Mouse (Mus musculus) retina, adult 2 months (tissue): ENCODE results near the gene Rab21.

Experiments used
- DNase-seq: peaks from one replicate; pipeline ENCODE4 v3.0.0-alpha.2; 2012; ENCODE audit warnings: low read depth, low spot score

The Rab21 gene

DNA sequence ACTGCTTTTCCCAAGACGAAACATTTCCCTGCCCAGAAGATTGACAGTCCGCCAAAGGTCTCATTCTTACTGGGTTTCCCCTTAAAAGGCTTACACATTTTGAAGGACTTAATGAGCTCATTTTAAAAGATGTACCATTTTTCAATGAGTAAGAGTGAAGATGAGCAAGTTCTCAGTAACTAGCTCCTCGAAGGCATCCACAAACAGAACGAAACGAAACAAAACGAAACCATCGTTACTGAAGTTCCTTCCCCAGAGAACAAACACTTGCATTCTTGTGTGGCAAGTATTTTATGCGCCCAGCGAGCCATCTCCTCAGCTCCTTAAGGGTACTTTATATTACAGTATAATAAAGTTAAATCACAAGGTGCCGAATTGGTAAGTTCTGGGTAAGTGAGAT is 34.0 kb downstream of the Rab21 start:
- no peak for DNase-seq

DNA sequence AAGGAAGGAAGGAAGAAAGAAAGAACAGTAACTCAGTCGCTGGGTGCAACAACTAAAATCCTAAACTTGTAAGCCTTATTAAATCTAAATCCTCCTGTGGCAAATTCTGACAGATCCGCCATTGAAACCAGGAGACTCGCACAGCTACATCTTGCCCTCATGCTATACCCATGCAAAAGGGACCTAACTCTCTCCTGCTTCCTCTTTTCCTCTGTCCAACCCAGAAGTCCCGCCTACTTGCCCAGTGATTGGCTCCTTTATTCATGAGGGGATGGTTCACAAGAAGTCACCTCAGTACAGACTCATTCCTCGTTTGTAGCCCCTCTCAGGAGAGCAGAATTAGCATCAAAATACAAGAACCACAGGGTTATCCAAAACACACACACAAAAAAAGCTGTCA is 43.7 kb downstream of the Rab21 start:
- DNase-seq: no peak

DNA sequence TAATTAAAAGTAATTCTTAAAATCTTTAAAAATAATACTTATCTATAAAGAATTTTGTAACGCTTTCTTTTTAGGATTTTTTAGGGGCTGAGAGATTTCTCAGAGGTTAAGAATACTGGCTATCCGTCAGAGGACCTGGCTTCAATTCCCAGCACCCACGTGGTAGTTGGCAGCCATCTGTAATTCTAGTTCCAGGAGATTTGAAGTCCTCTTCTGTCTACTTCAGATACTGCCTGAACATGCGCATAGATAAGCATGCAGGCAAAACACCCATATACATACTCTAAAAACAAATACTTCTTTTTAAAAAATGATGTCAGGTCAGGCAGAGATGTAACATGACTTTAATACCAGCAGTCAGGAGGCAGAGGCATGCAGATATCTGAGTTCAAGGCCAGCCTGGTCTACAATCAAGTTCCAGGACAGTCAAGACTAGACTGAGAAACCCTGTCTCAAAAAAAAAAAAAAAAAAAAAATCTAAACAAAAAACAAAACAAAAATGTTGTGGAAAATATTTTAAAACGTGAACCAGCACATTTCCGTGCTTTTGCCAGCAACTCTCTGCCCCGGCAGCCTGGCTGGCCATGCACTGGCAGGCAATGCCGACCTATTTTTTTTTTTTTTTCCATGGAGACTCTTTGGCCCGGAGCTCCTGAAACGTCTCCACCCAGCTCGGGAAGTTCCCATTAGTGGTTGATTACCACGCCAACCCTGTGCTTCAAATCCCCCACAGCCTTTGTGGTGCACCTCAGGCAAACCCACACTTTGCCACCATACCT is 44.6 kb downstream of the Rab21 start:
- no peak for DNase-seq

DNA sequence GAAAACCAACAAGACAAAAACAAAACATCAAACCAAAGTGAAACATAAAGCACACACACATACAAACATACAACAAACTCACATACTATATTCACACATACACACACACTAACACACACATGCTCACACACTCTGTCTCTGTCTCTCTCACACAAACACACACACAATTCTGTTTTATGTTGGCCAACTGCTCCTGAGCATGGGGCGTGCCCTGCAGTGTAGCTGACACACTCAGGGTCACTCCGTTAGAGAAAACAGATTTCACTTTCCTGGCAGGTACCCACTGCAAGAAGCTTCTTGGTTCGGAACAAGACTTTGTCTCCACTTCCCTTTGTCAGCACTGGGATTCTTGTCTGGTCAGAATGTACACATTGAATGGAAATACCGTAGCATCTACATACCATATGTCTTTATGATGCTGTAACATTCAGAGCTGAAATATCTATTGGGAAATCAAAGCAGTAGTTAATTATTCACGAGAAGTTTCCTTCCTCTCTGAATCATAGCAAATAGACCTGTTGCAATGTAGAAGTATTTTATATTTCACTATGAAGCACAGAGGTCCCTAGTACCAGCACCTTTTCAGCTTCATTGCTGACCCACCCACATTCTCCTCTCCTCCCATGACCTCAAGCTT is 52.4 kb downstream of the Rab21 start:
- DNase-seq: no peak

DNA sequence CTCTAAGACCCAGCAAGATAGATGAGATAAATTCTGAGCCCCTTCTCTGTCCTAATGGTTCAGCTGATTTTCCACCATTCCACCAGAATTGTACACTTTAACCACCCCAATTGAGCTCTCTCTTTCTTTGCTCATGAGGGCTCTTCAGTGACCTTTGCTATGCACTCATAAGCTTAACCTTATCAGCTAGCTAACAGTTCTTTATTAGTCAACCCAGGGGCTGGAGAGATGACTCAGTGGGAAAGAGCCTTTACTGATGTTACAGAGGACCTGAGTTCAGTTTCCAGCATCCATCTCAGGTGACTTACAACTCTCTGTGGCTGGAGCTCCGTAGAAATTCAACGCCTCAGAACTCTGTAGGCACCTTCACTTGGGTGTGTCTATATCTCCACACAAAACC is 53.1 kb downstream of the Rab21 start:
- DNase-seq: no peak

DNA sequence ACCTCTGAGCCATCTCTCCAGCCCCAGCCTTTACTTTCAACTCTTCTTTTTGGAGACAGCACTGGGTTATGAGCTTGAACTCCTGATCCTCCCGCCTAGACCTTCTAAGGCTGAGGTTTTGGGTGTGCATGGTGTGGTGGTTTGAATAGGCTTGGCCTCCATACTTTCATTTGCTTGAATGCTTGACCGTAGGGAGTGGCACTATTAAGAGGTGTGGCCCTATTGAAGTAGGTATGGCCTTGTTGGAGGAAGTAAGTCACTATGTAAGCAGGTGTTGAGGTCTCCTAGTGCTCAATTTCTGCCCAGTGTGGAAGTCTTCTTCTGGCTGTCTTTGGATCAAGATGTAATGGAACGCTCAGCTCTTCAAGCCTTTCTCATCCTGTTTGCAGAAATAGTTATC is 54.0 kb downstream of the Rab21 start:
- DNase-seq: no peak

DNA sequence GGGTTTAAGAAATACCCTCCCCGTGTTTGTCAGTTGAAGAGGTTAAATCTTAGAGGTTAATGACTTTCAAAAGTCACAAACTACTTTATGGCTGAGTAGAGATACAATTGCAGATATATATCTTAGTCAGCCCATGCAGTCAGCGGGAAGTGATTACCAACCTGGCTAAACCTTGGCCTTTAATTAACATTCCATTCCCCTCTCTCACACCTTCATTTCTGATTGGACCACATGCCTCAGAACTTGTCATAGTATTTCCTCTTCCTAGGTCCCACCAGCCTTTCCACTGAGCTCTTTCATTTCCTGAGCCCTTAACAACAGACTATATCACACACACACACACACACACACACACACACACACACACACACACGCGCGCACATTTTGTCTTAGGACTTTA is 59.2 kb downstream of the Rab21 start:
- no peak for DNase-seq

DNA sequence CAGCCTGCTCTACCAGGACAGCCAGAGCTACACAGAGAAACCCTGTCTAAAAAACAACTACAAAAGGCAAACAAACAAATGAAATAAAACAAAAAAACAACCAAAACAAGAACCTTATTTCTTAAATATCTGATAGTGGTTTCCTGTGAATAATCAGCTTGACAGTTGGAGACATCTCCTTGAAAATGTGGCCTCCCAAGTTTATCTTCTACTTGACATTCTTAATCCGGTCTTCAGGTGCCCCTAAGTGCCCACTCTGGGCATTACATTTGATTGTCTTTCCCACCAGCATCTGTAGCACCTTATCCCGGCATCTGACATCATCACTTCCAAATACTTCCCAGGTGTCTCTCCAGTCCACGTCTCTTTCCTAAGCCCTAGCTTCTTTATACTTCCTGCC is 61.9 kb downstream of the Rab21 start:
- DNase-seq: no peak

DNA sequence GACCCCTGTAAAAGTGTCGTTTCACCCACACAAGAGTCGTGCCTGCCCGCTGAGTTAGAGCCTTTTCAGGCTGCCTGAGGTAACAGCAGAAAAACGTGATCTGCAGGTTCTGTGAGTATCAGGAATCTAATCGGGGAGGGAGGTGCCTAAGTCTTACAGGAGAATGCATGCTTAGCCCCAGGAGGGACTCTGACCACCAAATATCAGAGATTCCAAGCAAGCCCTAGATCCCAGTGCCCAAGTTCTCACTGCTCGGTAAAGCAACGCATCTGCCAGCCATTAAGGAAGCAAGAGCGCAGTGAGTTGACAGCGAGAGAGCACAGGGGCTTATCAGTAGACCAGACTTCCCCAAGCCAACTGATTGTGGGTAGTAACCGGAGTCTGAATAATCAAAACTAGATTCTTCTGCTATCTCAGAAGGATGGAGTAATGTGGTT is 63.1 kb downstream of the Rab21 start:
- DNase-seq: no peak

DNA sequence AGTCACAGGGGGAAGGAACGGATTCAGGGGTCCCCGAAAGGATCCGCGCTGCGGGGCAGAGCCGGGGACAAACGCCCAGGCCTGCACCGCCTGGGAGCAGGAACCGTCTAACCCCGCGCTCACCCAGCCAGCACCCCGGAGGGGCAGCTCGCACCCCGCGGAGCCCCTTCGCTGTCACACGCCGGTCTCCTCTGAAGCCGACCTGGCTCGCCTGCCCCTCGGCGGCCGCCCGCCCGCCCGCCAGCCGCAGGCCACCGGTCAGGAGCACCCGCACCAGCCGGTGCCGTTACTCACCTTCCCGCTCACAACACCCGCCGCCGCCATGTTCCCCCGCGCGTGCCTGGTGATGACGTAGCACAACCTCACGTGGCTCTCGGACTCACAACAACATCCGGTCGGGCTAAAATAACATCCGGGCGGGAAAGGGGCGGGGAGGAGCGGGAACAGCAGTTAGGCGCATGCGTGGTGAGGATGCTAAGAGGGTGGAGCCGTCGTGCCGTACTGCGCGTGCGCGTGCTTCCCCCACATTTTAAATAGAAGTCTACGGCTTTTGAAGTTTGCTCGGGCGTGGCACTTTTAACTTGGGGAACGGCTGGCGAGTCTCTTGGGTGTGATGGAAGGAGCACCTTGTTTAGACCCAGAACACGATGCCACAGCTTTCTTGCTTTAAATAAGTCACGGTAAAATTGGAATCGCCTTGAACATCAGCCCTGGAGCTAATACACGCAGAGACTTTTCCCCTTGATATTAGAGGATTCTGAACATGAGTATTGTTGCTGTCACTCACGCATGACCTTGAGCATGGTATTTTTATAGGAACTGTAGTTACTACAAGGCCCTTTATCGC is 64.1 kb downstream of the Rab21 start, which contains the start of gene Tbc1d15:
Tbc1d15 (minus strand) TSS at position 380 of the 847 bp plus-strand sequence.
- DNase-seq: peak; percentile 98

DNA sequence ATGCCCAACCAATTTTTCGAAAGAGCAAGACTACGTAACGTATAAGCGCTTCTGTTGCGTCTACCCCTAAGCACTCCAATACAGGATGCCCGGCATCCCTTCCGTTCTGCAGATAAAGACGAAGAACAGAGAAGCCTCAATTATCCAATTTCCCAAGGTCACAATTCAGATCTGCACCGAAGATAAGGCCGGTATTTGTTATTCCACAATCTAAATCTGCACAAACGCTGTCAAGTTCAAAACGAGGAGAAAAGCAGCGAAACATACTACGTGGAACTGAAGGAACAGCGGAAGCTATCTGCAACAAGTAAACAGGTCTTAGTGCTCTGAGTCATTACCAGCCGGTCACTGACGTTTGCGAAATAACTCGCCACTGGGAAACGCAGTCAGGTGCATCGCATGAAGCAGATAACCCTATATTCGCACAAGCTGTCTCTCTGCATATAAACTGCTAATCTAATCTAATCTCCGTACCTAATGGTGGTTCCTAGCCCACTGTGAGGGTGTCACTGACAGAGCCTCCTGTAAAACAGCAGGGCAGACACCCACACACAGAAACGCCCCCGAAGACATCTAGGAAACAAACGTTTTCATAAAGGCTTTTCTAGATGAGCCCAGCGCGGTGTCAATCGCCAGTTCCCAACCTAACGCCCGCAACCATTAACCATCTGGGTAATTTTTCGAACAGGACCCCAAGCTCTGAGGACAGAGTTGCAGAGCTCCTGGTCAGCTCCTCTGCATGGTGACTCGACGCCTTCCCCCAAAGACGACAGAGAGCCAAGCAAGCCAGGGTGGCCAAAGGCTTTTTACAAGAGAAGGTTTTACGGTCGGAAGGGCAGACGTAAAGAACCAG is 64.9 kb downstream of the Rab21 start:
- DNase-seq: no peak

DNA sequence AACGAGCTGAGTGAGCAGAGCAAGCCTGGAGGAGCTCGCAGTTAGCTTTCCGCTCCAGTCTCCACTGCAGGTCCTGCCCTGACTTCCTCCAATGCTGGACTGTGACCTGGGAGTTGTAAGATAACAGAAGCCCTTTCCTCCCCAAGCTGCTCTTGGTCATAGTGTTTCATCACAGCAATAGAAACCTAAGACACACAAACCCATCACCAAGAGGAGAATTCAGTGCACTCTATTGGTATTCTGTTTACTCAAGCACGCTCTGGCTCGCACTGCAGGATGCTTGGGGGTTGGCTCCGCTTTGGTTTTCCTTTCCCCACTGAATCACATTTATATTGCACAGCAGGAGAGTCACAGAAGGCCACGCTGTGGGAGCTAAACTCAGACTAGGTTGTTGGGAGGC is 67.4 kb downstream of the Rab21 start:
- no peak for DNase-seq

DNA sequence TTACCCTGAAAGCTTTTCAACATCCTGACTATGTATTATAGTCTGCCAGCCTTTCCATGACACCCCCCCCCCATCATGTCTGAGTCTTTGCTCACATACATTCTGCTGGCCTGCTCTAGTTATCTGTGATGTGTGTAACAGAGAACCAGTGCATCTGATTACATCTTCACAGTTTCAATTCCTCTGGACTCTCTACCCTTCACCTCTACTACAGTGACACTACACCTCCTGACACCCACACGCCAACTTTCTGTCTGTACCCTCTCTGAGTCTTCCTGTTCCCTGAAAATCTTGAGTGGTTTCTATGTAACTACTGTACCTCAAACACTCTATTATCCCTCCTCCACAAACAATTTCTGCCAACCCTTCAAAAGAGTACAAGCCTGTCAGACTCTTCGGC is 69.9 kb downstream of the Rab21 start:
- no peak for DNase-seq

DNA sequence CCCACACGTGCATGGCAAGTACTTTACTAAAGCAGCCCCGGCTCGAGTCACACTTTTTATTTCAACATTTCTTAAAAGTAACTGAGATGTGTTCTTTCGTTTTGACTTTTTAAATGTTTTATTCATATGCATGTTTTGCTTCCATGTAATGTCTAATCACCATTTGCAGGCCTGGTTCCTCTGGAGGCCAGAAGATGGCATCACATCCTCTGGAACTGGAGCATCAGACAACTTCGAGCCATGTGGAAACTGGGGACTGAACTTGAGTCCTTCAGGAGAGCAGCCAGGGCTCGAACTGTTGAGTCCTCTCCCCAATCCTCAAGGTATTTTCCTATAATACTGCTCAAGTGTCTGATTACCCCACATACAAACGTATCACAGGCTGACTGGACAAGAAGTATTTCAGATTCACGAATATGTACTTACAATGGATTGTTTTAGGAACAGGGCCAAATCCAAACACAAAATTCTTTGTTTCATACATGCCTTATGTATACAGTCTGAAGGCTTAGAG is 74.3 kb downstream of the Rab21 start:
- DNase-seq: no peak

DNA sequence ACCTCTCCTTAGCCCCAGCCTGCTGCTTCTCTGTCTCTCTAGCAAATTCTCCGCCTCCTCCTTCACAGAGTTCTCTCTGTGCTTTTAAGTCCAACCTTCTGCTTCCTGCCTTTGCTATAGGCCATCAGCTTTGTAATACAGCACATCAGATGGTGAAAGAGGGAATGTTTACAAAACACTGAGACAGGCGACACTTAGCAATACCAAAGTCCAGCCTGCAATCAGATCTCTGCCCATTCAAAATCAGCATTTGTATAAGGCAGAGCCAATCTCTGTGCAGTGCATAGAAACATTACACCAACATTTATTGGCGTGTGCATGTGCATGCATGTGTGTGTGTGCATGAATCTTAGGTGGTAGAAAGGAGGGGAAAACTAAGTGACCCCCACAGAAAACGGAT is 77.5 kb downstream of the Rab21 start:
- no peak for DNase-seq
